Mouse (Mus musculus): ENCODE results near the gene Mbd6. TPM values are rescaled to one million over a fixed set of nuclear protein-coding genes. Genes with fewer than 3 reads are reported as not detected.

The Mbd6 gene
- polyA plus RNA-seq, 1 experiment: 67.3 TPM

DNA sequence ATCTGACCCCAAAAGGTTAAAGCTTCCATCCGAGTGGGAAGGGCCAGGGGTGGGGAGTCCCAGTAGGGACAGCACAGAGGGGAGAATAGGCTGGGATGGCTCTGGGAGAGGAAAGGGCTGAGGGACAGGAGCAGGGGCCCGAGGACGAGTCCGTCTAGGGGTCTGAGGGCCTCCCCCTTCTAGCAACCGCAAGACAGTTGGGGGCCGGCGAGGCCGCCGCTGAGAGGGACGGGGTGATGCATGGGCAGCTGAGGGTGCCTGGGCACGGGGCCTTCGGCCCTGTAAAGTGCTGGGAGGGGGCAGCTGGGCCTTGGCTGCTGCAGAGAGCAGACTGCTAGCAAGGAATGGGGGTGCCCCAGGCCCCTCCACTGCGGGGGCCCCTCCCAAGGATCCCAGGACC is 3.2 kb downstream of the Mbd6 start:
- no peak for DNase-seq (ENCODE audit: low read depth)
- TF ChIP-seq POLR2A (IDR thresholded peaks at IDR 0.05; ENCODE audit: borderline replicate concordance, extremely low read depth, insufficient read depth, insufficient read length, poor library complexity, severe bottlenecking): no peak
- TF ChIP-seq CTCF (IDR thresholded peaks at IDR 0.05; ENCODE audit: borderline replicate concordance, extremely low read depth, insufficient read depth, insufficient read length): no peak

DNA sequence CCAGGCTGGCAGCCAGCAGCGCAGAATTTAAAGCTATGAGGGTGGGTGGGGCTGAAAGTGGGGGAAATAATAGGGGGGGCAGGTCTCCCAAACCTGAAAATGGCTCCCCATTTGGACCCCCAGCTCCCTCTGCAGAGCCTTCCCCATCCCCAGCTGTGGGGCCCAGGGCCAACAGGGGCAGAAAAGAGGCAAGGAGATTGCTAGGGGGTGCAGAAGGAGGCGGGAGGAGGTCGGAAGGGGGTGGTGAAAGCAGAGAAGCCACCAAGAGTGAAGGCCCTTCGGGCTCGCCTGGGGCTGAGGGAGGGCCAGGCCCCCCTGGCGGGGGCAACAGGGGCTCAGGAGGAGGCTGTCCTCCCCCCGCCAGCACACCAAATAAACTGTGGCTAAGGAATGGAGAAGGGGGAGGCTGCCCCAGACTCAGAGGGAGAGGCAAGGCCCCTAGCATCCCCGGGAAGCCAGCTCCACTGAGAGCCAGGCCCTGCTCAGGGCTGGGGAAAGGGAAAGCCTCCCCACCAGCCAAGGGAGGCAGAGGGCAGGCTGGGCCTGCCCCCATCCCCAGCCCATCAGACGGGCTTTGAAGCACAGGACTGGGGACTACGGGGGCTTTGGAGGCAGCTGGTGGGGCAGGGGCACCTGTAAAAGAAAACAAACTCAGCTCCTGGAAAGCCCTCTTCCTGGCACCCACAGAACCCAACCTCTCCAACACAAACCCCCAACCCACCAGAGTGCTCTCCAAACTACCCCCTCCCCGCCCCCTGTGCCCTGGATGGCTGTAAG is 3.9 kb downstream of the Mbd6 start:
- no peak for TF ChIP-seq POLR2A (IDR thresholded peaks at IDR 0.05; ENCODE audit: borderline replicate concordance, extremely low read depth, insufficient read depth, insufficient read length, poor library complexity, severe bottlenecking)
- no peak for TF ChIP-seq CTCF (IDR thresholded peaks at IDR 0.05; ENCODE audit: borderline replicate concordance, extremely low read depth, insufficient read depth, insufficient read length)
- no peak for DNase-seq (ENCODE audit: low read depth)

DNA sequence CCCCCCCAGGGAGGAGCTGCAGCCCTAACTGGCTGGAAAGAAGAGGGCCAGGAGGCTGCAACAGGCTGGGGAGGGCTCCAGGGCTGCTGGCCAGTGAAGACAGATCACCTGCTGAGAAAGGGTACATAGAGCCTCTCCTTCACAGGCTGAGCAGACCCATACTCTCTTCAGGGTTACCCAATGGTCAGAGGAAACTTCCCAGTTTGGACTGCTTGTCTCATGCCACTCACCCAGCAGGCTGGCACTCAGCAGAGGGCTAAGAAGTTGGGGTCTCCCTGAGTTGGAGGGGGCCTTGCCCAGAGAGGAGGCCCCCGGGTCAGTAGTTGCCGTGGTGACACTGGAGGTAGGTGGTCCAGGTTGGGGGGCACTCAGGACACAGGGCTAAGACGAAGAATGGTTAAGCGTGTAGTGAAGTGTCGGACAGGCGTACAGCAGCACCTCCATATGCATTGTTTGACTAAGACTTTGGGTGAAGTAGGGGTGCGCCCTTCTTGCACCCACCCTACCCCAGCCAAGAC is 4.7 kb downstream of the Mbd6 start:
- no peak for TF ChIP-seq POLR2A (IDR thresholded peaks at IDR 0.05; ENCODE audit: borderline replicate concordance, extremely low read depth, insufficient read depth, insufficient read length, poor library complexity, severe bottlenecking)
- no peak for TF ChIP-seq CTCF (IDR thresholded peaks at IDR 0.05; ENCODE audit: borderline replicate concordance, extremely low read depth, insufficient read depth, insufficient read length)
- DNase-seq (ENCODE audit: low read depth): no peak

DNA sequence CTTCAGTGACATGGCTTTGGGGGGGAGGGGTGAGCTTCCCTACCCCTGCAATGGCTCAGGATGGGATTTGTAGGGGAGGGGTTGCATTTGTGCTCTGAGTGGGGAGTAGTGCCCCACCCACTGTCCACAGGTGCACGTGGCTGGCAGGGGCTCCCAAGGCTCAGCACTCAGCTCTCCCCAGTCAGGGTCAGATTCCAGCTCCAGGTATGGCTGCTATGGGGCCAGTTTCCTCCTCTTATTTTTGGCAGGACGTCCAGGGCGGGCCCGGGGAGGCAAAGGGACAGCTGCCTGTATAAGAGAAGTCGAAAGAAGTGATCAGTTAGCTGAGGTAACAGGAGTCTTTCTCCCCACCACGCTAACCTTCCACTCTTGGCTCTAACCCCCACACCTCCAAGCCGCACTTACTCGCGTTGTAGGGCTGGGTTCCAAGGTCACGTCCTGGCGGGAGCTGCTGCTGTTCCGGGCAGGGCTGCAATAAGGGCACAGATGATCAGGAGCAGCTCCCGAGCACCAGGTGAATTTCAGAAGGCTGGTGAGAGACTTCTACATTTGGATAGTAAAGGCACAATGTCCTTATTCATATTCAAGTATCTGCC is 6.1 kb downstream of the Mbd6 start:
- TF ChIP-seq CTCF (IDR thresholded peaks at IDR 0.05; ENCODE audit: borderline replicate concordance, extremely low read depth, insufficient read depth, insufficient read length): no peak
- no peak for TF ChIP-seq POLR2A (IDR thresholded peaks at IDR 0.05; ENCODE audit: borderline replicate concordance, extremely low read depth, insufficient read depth, insufficient read length, poor library complexity, severe bottlenecking)
- no peak for DNase-seq (ENCODE audit: low read depth)

GRCm38 (mm10) chr10:127281316-127281715 is 7.5 kb downstream of the Mbd6 start:
- DNase-seq (ENCODE audit: low read depth): no peak
- TF ChIP-seq POLR2A (IDR thresholded peaks at IDR 0.05; ENCODE audit: borderline replicate concordance, extremely low read depth, insufficient read depth, insufficient read length, poor library complexity, severe bottlenecking) (no peak), CTCF (IDR thresholded peaks at IDR 0.05; ENCODE audit: borderline replicate concordance, extremely low read depth, insufficient read depth, insufficient read length) (no peak)

GRCm38 (mm10) chr10:127279730-127280129 is 9.1 kb downstream of the Mbd6 start:
- TF ChIP-seq CTCF (IDR thresholded peaks at IDR 0.05; ENCODE audit: borderline replicate concordance, extremely low read depth, insufficient read depth, insufficient read length): peak; percentile 15; the same call in 1 of the 2 replicates
- TF ChIP-seq POLR2A (IDR thresholded peaks at IDR 0.05; ENCODE audit: borderline replicate concordance, extremely low read depth, insufficient read depth, insufficient read length, poor library complexity, severe bottlenecking): no peak

DNA sequence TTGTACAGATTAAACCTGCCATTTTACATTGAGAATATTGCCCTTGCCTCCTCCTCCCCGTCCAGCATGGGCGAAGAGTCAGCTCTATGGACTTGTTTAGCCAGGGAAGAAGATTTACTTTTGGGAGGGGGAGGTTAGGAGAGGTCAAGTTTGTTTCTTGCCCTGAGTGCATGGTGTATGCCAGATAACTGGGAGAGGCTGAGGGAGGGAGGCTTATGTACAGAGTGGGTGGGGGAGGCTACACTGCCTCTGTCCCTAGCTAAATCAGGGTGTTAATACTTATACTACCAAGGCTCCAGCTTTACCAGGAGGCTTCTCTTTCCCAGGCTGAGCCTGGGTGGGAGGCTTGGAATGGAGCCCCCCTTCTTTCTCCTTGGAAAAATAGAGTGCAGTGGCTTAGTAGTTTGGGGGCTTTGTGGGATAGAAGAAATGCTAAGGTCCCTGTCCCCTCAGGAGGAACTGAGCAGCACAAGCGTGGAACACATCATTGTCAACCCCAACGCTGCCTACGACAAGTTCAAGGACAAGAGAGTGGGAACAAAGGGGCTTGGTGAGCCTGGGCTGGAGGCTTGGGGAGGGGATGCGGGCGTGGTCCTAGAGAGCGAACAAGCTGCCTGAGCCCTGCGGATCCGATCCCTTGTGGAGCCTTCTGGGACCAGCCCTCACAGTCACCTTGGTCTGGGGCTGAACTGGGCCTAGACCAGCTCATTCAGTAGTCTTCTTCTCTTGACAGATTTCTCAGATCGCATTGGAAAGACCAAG is 14.4 kb downstream of the Mbd6 start:
- no peak for TF ChIP-seq CTCF (IDR thresholded peaks at IDR 0.05; ENCODE audit: borderline replicate concordance, extremely low read depth, insufficient read depth, insufficient read length)
- no peak for TF ChIP-seq POLR2A (IDR thresholded peaks at IDR 0.05; ENCODE audit: borderline replicate concordance, extremely low read depth, insufficient read depth, insufficient read length, poor library complexity, severe bottlenecking)
- DNase-seq (ENCODE audit: low read depth): no peak

More at GRCm38 (mm10) chr10:127279730-127280129, 9.1 kb downstream of the Mbd6 start:
- no peak for DNase-seq (ENCODE audit: low read depth)

DNA sequence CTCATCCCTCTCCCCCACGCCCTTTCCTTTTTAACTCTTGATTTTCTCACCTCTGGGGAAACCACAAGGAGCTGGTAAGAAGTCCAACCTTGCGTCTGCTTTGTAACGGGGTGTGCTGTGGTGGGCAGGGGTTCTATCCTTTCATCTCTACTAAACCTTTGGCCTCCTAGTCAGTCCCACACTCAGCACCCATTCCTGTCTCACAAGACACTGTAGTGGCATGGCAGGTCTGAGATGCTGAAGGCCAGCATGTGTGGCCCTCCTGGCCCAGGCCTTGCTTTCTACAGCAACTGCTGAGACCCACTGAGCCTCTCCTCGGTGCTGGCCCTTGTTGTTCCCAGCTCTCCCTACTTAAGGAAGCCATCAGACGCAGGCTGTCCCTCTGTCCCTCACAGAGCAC is 16.4 kb downstream of the Mbd6 start:
- no peak for DNase-seq (ENCODE audit: low read depth)
- no peak for TF ChIP-seq CTCF (IDR thresholded peaks at IDR 0.05; ENCODE audit: borderline replicate concordance, extremely low read depth, insufficient read depth, insufficient read length)
- TF ChIP-seq POLR2A (IDR thresholded peaks at IDR 0.05; ENCODE audit: borderline replicate concordance, extremely low read depth, insufficient read depth, insufficient read length, poor library complexity, severe bottlenecking): no peak

DNA sequence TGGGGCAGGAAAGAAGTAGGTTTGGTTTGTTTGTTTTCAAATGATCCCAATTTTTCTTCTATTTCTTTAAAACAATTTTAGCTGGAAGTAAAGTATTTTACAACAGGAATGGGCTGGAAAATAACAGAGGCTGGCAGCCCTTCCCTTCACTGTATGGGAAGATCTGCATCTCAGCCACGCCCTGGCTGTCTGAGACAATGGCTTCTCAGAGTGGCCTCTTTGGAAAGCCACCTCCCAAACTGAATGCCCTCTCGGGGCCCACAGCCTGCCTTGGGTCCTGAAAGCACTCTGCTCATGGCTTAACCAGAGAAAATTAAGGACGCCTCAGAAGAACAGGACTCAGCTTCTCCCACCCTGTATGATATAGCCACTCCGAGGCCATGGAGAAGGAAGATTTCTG is 18.9 kb downstream of the Mbd6 start:
- TF ChIP-seq POLR2A (IDR thresholded peaks at IDR 0.05; ENCODE audit: borderline replicate concordance, extremely low read depth, insufficient read depth, insufficient read length, poor library complexity, severe bottlenecking) (no peak), CTCF (IDR thresholded peaks at IDR 0.05; ENCODE audit: borderline replicate concordance, extremely low read depth, insufficient read depth, insufficient read length) (no peak)
- no peak for DNase-seq (ENCODE audit: low read depth)

DNA sequence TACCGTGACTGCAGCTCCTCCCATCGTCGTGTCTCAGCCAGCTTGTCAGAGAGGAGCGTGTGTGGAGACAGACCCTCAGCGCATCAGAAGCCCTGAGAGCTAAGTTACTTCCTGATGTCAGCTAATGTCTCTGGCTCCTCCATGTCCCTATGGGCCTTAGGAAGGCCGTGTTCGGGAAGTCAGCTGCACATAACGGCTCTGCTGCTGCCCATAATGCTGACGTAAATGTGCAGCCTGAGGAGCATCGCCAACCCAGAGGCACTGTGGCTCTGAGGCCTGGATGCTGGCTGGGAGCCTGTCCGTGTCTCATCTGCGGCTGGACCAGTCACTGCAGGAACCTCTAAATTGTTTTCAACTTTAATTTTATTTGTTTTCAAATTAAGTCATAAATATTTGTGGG is 19.8 kb downstream of the Mbd6 start:
- TF ChIP-seq POLR2A (IDR thresholded peaks at IDR 0.05; ENCODE audit: borderline replicate concordance, extremely low read depth, insufficient read depth, insufficient read length, poor library complexity, severe bottlenecking) (no peak), CTCF (IDR thresholded peaks at IDR 0.05; ENCODE audit: borderline replicate concordance, extremely low read depth, insufficient read depth, insufficient read length) (no peak)
- DNase-seq (ENCODE audit: low read depth): no peak

GRCm38 (mm10) chr10:127268401-127268800 is 20.4 kb downstream of the Mbd6 start:
- DNase-seq (ENCODE audit: low read depth): no peak
- TF ChIP-seq CTCF (IDR thresholded peaks at IDR 0.05; ENCODE audit: borderline replicate concordance, extremely low read depth, insufficient read depth, insufficient read length): no peak
- TF ChIP-seq POLR2A (IDR thresholded peaks at IDR 0.05; ENCODE audit: borderline replicate concordance, extremely low read depth, insufficient read depth, insufficient read length, poor library complexity, severe bottlenecking): no peak
